Mouse (Mus musculus): Measurements from ENCODE around the gene Vps52. TPM values are rescaled to one million over a fixed set of nuclear protein-coding genes. Genes with fewer than 3 reads are reported as not detected.
A peak's percentile ranks its signal among the peaks of the same experiment; 100 is the strongest.
"Not testable (repeated sequence)": the region's sequence is repeated elsewhere in the genome, so short reads cannot be mapped to it uniquely, and the experiment has no call there.

The Vps52 gene
- polyA plus RNA-seq, 1 experiment: 35.7 TPM

GRCm38 (mm10) chr17:33940981-33941380, 14.6 kb upstream of the Vps52 start:
- no peak overlapping the region for H3K27ac ChIP-seq (ENCODE audit: insufficient read depth, low read length)
- peaks cover 7% of the 10 kb centered on the region; the same call in 1 of the 2 replicates for H3K4me1 ChIP-seq (ENCODE audit: control insufficient read depth, insufficient read depth, low read length)
- TF ChIP-seq CTCF (IDR thresholded peaks at IDR 0.05; ENCODE audit: borderline replicate concordance, insufficient read depth, low read length): no peak
- TF ChIP-seq POLR2A (IDR thresholded peaks at IDR 0.05; ENCODE audit: low read depth, low read length): no peak
- peak overlapping the region; percentile 93 for H3K4me3 ChIP-seq (ENCODE audit: insufficient read depth, low read length)

DNA sequence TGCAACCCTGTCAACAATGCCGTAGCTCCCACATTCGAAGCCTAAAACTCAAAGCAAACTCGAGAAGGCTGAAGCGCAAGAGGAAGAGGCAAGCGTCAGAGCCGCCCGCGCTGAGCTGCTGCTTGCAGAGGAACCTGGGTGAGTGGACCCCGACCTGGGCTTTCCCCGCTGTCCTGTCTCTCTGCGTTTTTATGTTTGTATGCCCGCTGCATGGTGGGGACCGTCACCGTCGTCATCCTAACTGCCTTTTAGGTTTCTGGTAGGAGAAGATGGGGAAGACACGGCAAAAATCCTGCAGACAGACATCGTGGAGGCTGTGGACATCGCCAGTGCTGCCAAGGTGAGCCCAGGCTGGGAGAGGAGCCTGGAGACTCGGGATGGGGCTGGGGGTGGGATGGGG, 14.2 kb upstream of the Vps52 start:
- TF ChIP-seq CTCF (IDR thresholded peaks at IDR 0.05; ENCODE audit: borderline replicate concordance, insufficient read depth, low read length) (no peak), POLR2A (IDR thresholded peaks at IDR 0.05; ENCODE audit: low read depth, low read length) (no peak)
- peaks cover 7% of the 10 kb centered on the region; the same call in 1 of the 2 replicates for H3K4me1 ChIP-seq (ENCODE audit: control insufficient read depth, insufficient read depth, low read length)

GRCm38 (mm10) chr17:33943454-33943853, 12.2 kb upstream of the Vps52 start:
- H3K4me1 ChIP-seq (ENCODE audit: control insufficient read depth, insufficient read depth, low read length): peaks cover 7% of the 10 kb centered on the region; the same call in 1 of the 2 replicates
- TF ChIP-seq CTCF (IDR thresholded peaks at IDR 0.05; ENCODE audit: borderline replicate concordance, insufficient read depth, low read length): no peak
- TF ChIP-seq POLR2A (IDR thresholded peaks at IDR 0.05; ENCODE audit: low read depth, low read length): no peak

More for the DNA sequence above, 14.2 kb upstream of the Vps52 start:
- Histone ChIP-seq H3K4me3 (ENCODE audit: insufficient read depth, low read length) (peak overlapping the region; percentile 93), H3K27ac (ENCODE audit: insufficient read depth, low read length) (no peak overlapping the region)

DNA sequence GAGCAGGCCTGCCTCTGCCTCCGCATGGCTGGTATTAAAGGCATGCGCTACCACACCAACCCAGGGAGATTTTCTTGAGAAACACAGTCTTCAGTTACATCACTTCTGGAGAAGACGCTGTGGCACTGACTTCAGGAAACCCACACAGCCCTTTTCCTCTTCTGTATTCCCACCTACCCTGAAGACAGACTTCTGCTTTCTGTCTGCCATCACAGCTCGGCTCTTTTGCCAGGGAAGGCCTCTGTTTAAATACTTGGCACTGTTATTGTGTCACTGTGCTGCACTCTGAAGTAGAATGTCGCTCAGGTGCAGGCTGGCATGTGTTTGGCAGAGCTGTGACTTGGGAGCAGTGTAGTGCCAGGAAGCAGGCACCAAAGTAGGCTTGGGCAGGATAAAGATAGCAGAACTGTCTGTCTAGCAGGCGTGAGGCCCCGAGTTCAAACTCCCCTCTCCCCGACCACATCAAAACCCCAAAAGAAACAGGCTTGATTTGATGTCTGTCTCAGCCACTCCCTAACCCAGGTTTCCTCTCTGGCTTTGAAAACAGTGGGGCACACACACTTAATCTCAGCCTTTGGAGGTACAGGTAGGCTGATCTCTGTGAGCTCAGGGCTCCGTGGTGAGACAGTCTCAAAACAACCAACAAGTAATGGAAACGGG, 8.1 kb upstream of the Vps52 start:
- H3K4me1 ChIP-seq (ENCODE audit: control insufficient read depth, insufficient read depth, low read length): peaks cover under 1% of the 10 kb centered on the region; the same call in 1 of the 2 replicates
- no peak overlapping the region for H3K4me3 ChIP-seq (ENCODE audit: insufficient read depth, low read length)
- no peak overlapping the region for H3K27ac ChIP-seq (ENCODE audit: insufficient read depth, low read length)
- no peak for TF ChIP-seq CTCF (IDR thresholded peaks at IDR 0.05; ENCODE audit: borderline replicate concordance, insufficient read depth, low read length)
- TF ChIP-seq POLR2A (IDR thresholded peaks at IDR 0.05; ENCODE audit: low read depth, low read length): no peak

More at GRCm38 (mm10) chr17:33943454-33943853, 12.2 kb upstream of the Vps52 start:
- Histone ChIP-seq H3K27ac (ENCODE audit: insufficient read depth, low read length) (no peak overlapping the region), H3K4me3 (ENCODE audit: insufficient read depth, low read length) (no peak overlapping the region)

- Histone ChIP-seq H3K27ac (ENCODE audit: insufficient read depth, low read length) (no peak overlapping the region), H3K4me1 (ENCODE audit: control insufficient read depth, insufficient read depth, low read length) (peaks cover 7% of the 10 kb centered on the region), H3K4me3 (ENCODE audit: insufficient read depth, low read length) (no peak overlapping the region)
- TF ChIP-seq POLR2A (IDR thresholded peaks at IDR 0.05; ENCODE audit: low read depth, low read length) (no peak), CTCF (IDR thresholded peaks at IDR 0.05; ENCODE audit: borderline replicate concordance, insufficient read depth, low read length) (no peak)
These were observed 7.3 kb upstream of the Vps52 start for GRCm38 (mm10) chr17:33948090-33948904.

DNA sequence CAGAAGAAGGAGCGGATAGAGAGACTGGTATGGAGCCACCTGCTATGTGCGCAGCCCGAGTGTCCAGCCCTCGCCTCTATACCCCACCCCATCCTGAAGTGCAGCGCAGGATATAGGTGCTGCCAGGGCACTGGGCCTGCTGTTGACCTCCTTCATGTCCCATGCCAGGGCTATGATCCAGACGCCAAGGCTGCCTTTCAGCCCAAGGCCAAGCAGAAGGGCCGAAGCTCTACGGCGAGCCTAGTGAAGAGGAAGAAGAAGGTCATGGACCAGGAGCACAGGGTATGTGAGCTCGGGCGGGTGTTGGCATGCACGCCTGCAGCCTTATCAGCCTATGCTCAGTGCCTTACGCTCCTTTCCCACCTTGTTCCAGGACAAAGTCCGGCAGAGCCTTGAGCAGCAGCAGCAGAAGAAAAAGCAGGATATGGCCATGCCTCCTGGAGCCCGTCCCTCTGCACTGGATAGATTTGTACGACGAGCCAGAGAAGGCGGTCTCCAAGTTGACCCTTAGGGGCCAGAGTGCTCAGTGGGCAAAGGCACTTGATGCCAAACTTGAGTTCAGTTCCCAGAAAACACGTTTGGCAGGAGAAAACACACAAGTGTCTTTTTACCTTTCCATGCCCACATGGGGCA, 6.6 kb upstream of the Vps52 start:
- Histone ChIP-seq H3K4me3 (ENCODE audit: insufficient read depth, low read length) (no peak overlapping the region), H3K27ac (ENCODE audit: insufficient read depth, low read length) (no peak overlapping the region), H3K4me1 (ENCODE audit: control insufficient read depth, insufficient read depth, low read length) (peaks cover 8% of the 10 kb centered on the region)
- TF ChIP-seq POLR2A (IDR thresholded peaks at IDR 0.05; ENCODE audit: low read depth, low read length) (0 out of 2 replicates have a peak, but pooled peaks have one; percentile 18), CTCF (IDR thresholded peaks at IDR 0.05; ENCODE audit: borderline replicate concordance, insufficient read depth, low read length) (no peak)

DNA sequence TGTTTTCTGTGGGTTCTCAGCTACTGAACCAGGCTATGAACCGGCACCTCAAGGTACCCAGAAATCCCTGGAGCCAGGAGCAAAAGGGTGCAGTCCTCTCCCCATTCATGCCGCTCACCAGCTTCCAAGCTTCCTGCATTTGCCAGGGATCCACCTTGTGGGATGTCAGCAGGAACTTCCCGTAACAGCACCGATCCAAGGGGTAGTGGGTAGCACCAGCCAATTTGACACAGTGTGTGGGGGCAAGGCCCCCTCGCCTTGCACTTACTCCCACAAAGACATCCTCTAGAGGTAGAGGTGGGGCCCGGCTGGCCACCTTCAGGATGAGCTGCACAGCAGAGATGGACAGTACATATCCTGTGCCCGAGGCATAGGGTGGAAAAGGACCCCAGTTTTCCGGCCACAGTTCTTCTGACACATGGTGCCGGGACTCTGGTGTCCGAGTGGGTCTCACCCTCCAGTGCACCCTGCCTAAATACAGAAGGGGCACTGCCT, 5.4 kb upstream of the Vps52 start:
- Histone ChIP-seq H3K27ac (ENCODE audit: insufficient read depth, low read length) (0 out of 2 replicates have a peak overlapping the region, but pooled peaks have one; percentile 38), H3K4me1 (ENCODE audit: control insufficient read depth, insufficient read depth, low read length) (peaks cover 8% of the 10 kb centered on the region), H3K4me3 (ENCODE audit: insufficient read depth, low read length) (no peak overlapping the region)
- no peak for TF ChIP-seq CTCF (IDR thresholded peaks at IDR 0.05; ENCODE audit: borderline replicate concordance, insufficient read depth, low read length)
- peak; percentile 45 for TF ChIP-seq POLR2A (IDR thresholded peaks at IDR 0.05; ENCODE audit: low read depth, low read length)

GRCm38 (mm10) chr17:33951021-33951946, 4.3 kb upstream of the Vps52 start, which contains the start of gene B3galt4:
Gene B3galt4 (minus strand): TSS chr17:33951488.
- Histone ChIP-seq H3K4me1 (ENCODE audit: control insufficient read depth, insufficient read depth, low read length) (peaks cover 8% of the 10 kb centered on the region), H3K27ac (ENCODE audit: insufficient read depth, low read length) (peak within 1 kb of the TSS; percentile 69)

GRCm38 (mm10) chr17:33952015-33952414, 3.6 kb upstream of the Vps52 start:
- H3K27ac ChIP-seq (ENCODE audit: insufficient read depth, low read length): not testable (repeated sequence)

More at GRCm38 (mm10) chr17:33951021-33951946, 4.3 kb upstream of the Vps52 start, which contains the start of gene B3galt4:
- peak within 1 kb of the TSS; percentile 23 for H3K4me3 ChIP-seq (ENCODE audit: insufficient read depth, low read length)
- TF ChIP-seq POLR2A (IDR thresholded peaks at IDR 0.05; ENCODE audit: low read depth, low read length) (peak; percentile 78), CTCF (IDR thresholded peaks at IDR 0.05; ENCODE audit: borderline replicate concordance, insufficient read depth, low read length) (no peak)

More at GRCm38 (mm10) chr17:33952015-33952414, 3.6 kb upstream of the Vps52 start:
- H3K4me3 ChIP-seq (ENCODE audit: insufficient read depth, low read length); H3K4me1 ChIP-seq (ENCODE audit: control insufficient read depth, insufficient read depth, low read length): not testable (repeated sequence)
